Mouse (Mus musculus) cerebellum, adult 11-12 months (tissue): Measurements from ENCODE around the gene Tkt.
"Not testable (repeated sequence)": the region's sequence is repeated elsewhere in the genome, so short reads cannot be mapped to it uniquely, and the experiment has no call there.

Experiments
- DNase-seq: peaks from one replicate; pipeline ENCODE4 v3.0.0; 2022

Tkt gene

GRCm38 (mm10) chr14:30556651-30557050, 8.5 kb downstream of the Tkt start:
- DNase-seq = no peak

- no peak for DNase-seq
Observed at GRCm38 (mm10) chr14:30557730-30558129, 9.6 kb downstream of the Tkt start.

GRCm38 (mm10) chr14:30559321-30559850, 11.2 kb downstream of the Tkt start:
- peak; percentile 68 for DNase-seq

GRCm38 (mm10) chr14:30560803-30561389, 12.7 kb downstream of the Tkt start:
- no peak for DNase-seq

GRCm38 (mm10) chr14:30561470-30562187, 13.5 kb downstream of the Tkt start:
- DNase-seq = no peak

- DNase-seq = no peak
Observed at GRCm38 (mm10) chr14:30562343-30562742, 14.2 kb downstream of the Tkt start.

GRCm38 (mm10) chr14:30564451-30564850, 16.3 kb downstream of the Tkt start:
- no peak for DNase-seq

GRCm38 (mm10) chr14:30566317-30566716, 18.2 kb downstream of the Tkt start:
- DNase-seq = no peak

GRCm38 (mm10) chr14:30568016-30568415, 19.9 kb downstream of the Tkt start:
- DNase-seq = no peak

- no peak for DNase-seq
Observed at GRCm38 (mm10) chr14:30570303-30570702, 22.1 kb downstream of the Tkt start.

GRCm38 (mm10) chr14:30572253-30572652, 24.1 kb downstream of the Tkt start:
- DNase-seq = no peak

- DNase-seq = no peak
Observed at GRCm38 (mm10) chr14:30573235-30573634, 25.1 kb downstream of the Tkt start.

GRCm38 (mm10) chr14:30573983-30574584, 25.9 kb downstream of the Tkt start:
- peak; percentile 52 for DNase-seq

GRCm38 (mm10) chr14:30575791-30576190, 27.6 kb downstream of the Tkt start:
- DNase-seq = no peak

- DNase-seq = no peak
Observed at GRCm38 (mm10) chr14:30576260-30576659, 28.1 kb downstream of the Tkt start.

- not testable (repeated sequence) for DNase-seq
Observed at GRCm38 (mm10) chr14:30577303-30578062, 29.3 kb downstream of the Tkt start.

GRCm38 (mm10) chr14:30579180-30579579, 31.0 kb downstream of the Tkt start:
- DNase-seq = no peak

- no peak for DNase-seq
Observed at GRCm38 (mm10) chr14:30579882-30580281, 31.7 kb downstream of the Tkt start.

- DNase-seq = no peak
Observed at GRCm38 (mm10) chr14:30581238-30581637, 33.1 kb downstream of the Tkt start.

- no peak for DNase-seq
Observed at GRCm38 (mm10) chr14:30584077-30584476, 35.9 kb downstream of the Tkt start.

GRCm38 (mm10) chr14:30584497-30585251, 36.5 kb downstream of the Tkt start:
- DNase-seq = no peak

GRCm38 (mm10) chr14:30585323-30585722, 37.2 kb downstream of the Tkt start:
- no peak for DNase-seq
